25 mouse cellular contexts compared by ENCODE assay signal in genomic region chr2:71200485-71200884, GRCm38 (mm10).
"Had no signal": no experiment of that assay in that cellular context is flagged by ENCODE, and none has a peak within 500 bp of the region (broad histone marks: within the 10 kb centered on the region; RNA-seq: fewer than 3 reads in every experiment).

No protein-coding gene starts in this region.

- H3K4me1 ChIP-seq: hindbrain, embryonic 10.5 days; hindbrain, embryonic 12.5 days; intestine, embryonic 15.5 days; limb, embryonic 10.5 days had no signal

- H3K9ac ChIP-seq: hindbrain, embryonic 12.5 days; hindbrain, embryonic 14.5 days; intestine, embryonic 15.5 days; limb, embryonic 12.5 days; liver, embryonic 13.5 days had no signal

- H3K4me2 ChIP-seq: heart, embryonic 11.5 days; hindbrain, embryonic 12.5 days; hindbrain, embryonic 14.5 days; intestine, embryonic 15.5 days; limb, embryonic 12.5 days; liver, embryonic 11.5 days; liver, embryonic 13.5 days had no signal

- H3K27ac ChIP-seq: gastrocnemius, adult 2 months; heart, adult 2 months; hindbrain, embryonic 10.5 days; hindbrain, embryonic 12.5 days; hindbrain, embryonic 14.5 days; intestine, embryonic 15.5 days; layer of hippocampus, adult 2 months; left cerebral cortex, adult 2 months; limb, embryonic 10.5 days; limb, embryonic 12.5 days; liver, embryonic 13.5 days had no signal

- ATAC-seq: hindbrain, embryonic 16.5 days; inflammation-experienced regulatory T-cells, adult 6 months; intestine, embryonic 15.5 days; intestine, postnatal 0 days had no signal

- H3K4me3 ChIP-seq: gastrocnemius, adult 2 months; heart, adult 2 months; hindbrain, embryonic 10.5 days; hindbrain, embryonic 12.5 days; intestine, embryonic 15.5 days; layer of hippocampus, adult 2 months; left cerebral cortex, adult 2 months; limb, embryonic 10.5 days; limb, embryonic 12.5 days; liver, embryonic 13.5 days had no signal

- DNase-seq: gastrocnemius, adult 2 months; gastrocnemius, postnatal 10 days; gastrocnemius, postnatal 25 days; heart, adult 2 months; heart, postnatal 10 days; heart, postnatal 4 days; kidney, adult 18-20 months; kidney, adult 8-10 months; kidney, postnatal 25 days; kidney, postnatal 4 days; liver; liver, embryonic 13.5 days had no signal

- H3K36me3 ChIP-seq: hindbrain, embryonic 10.5 days; hindbrain, embryonic 12.5 days; intestine, embryonic 15.5 days; limb, embryonic 10.5 days; limb, embryonic 12.5 days; liver, embryonic 13.5 days had no signal

- H3K27me3 ChIP-seq: hindbrain, embryonic 12.5 days; intestine, embryonic 15.5 days; limb, embryonic 12.5 days; liver, embryonic 13.5 days had no signal

- H3K9me3 ChIP-seq: hindbrain, embryonic 10.5 days; hindbrain, embryonic 12.5 days; intestine, embryonic 15.5 days; limb, embryonic 10.5 days; limb, embryonic 12.5 days; liver, embryonic 13.5 days had no signal
